Mouse (Mus musculus) liver, adult 2 months (tissue): ENCODE results near the gene Cttnbp2. TPM values are rescaled to one million over a fixed set of nuclear protein-coding genes. Genes with fewer than 3 reads are reported as not detected.

ENCODE experiments used
- DNase-seq: peaks from one replicate; pipeline ENCODE4 v3.0.0-alpha.2; 2011; ENCODE audit warnings: low read depth, low spot score; ENCODE audit errors: extremely low read depth
- H3K27ac ChIP-seq: fragments of 200-500 bp; replicated peaks from 2 replicates; pipeline ENCODE4 v1.5.1; 2012; ENCODE audit warnings: low read depth, mild to moderate bottlenecking, control low read depth, inconsistent platforms, low read length; ENCODE audit not compliant: insufficient read depth
- H3K27me3 ChIP-seq: fragments of 200-500 bp; 2 replicates; pipeline ENCODE4 v1.6.1; 2012; ENCODE audit warnings: mild to moderate bottlenecking, moderate library complexity, low read length, inconsistent platforms; ENCODE audit not compliant: control insufficient read depth, insufficient read depth
- H3K36me3 ChIP-seq: fragments of 200-500 bp; 2 replicates; pipeline ENCODE4 v1.6.1; 2012; ENCODE audit warnings: low read length, inconsistent platforms; ENCODE audit not compliant: control insufficient read depth, insufficient read depth
- H3K4me1 ChIP-seq: fragments of 200-500 bp; 2 replicates; pipeline ENCODE4 v1.6.1; 2011; ENCODE audit warnings: low read length; ENCODE audit not compliant: control insufficient read depth, insufficient read depth
- H3K4me3 ChIP-seq: fragments of 200-500 bp; 2 replicates; pipeline ENCODE4 v1.5.1; 2011; ENCODE audit warnings: low read depth, mild to moderate bottlenecking, control low read depth, low read length, moderate library complexity; ENCODE audit not compliant: insufficient read depth
- H3K79me2 ChIP-seq: fragments of 200-500 bp; 2 replicates; pipeline ENCODE4 v1.6.1; 2012; ENCODE audit warnings: inconsistent platforms, mild to moderate bottlenecking, low read length, moderate library complexity; ENCODE audit not compliant: control insufficient read depth, insufficient read depth
- H3K9ac ChIP-seq: fragments of 200-500 bp; 2 replicates; pipeline ENCODE4 v1.6.1; 2012; ENCODE audit warnings: low read depth, mild to moderate bottlenecking, control low read depth, inconsistent platforms, low read length
- CTCF ChIP-seq: fragments of 200-500 bp; IDR thresholded peaks from 2 replicates; pipeline ENCODE4 v1.5.1; 2011; ENCODE audit warnings: low read depth, low read length, control low read depth
- POLR2A ChIP-seq: fragments of 200-500 bp; IDR thresholded peaks from 2 replicates; pipeline ENCODE4 v1.6.1; 2011; ENCODE audit warnings: low read length, control low read depth; ENCODE audit not compliant: insufficient read depth; ENCODE audit errors: extremely low read depth
- WGBS: fragments of 180-500 bp; shearing (Covaris S2); methylation state at CpG from one replicate; pipeline ENCODE4 v1.1.7; 2018; 5-methylcytosine and 5-hydroxymethylcytosine counted together
- polyA plus RNA-seq: library from polyadenylated mRNA; depleted of rRNA; stranded (reverse); fragments of >200 nt; gene quantifications from 2 replicates; pipeline ENCODE4 v1.2.3, GENCODE M21; 2012
- total RNA-seq: library from RNA; depleted of rRNA; stranded (reverse); fragments of >200 nt; gene quantifications from 2 replicates; pipeline ENCODE4 v1.2.3, GENCODE M21; 2014

The Cttnbp2 gene
- total and polyA plus RNA-seq, 2 experiments, result 0.05 to 0.18 TPM

- no peaks in the 10 kb centered on the region for H3K36me3 ChIP-seq
- TF ChIP-seq POLR2A (no peak), CTCF (no peak)
- no peaks in the 10 kb centered on the region for H3K4me1 ChIP-seq
- no peak overlapping the region for H3K4me3 ChIP-seq
- DNase-seq, result no peak
- H3K27me3 ChIP-seq, result no peaks in the 10 kb centered on the region
- H3K9ac ChIP-seq, result no peak overlapping the region
- WGBS, result 85% methylated on average over 10 of the region's 10 CpGs
- no peak overlapping the region for H3K27ac ChIP-seq
- no peaks in the 10 kb centered on the region for H3K79me2 ChIP-seq
Measured at GRCm38 (mm10) chr6:18465626-18466025, 49.0 kb downstream of the Cttnbp2 start.

- no peaks in the 10 kb centered on the region for H3K79me2 ChIP-seq
- TF ChIP-seq CTCF, result no peak
- no peak for TF ChIP-seq POLR2A
- no peaks in the 10 kb centered on the region for H3K27me3 ChIP-seq
- no peak for DNase-seq
- H3K27ac ChIP-seq, result no peak overlapping the region
- H3K4me1 ChIP-seq, result no peaks in the 10 kb centered on the region
- H3K36me3 ChIP-seq, result no peaks in the 10 kb centered on the region
- 32% methylated on average over 1 of the region's 1 CpGs for WGBS
- no peak overlapping the region for H3K4me3 ChIP-seq
- H3K9ac ChIP-seq, result no peak overlapping the region
Measured at GRCm38 (mm10) chr6:18459657-18460056, 55.0 kb downstream of the Cttnbp2 start.

GRCm38 (mm10) chr6:18450551-18451193, 64.0 kb downstream of the Cttnbp2 start:
- no peak overlapping the region for H3K27ac ChIP-seq
- no peak overlapping the region for H3K9ac ChIP-seq
- H3K4me1 ChIP-seq, result no peaks in the 10 kb centered on the region
- 73% methylated on average over 5 of the region's 5 CpGs for WGBS
- DNase-seq, result no peak
- no peak for TF ChIP-seq POLR2A
- TF ChIP-seq CTCF, result no peak
- no peak overlapping the region for H3K4me3 ChIP-seq
- no peaks in the 10 kb centered on the region for H3K27me3 ChIP-seq
- no peaks in the 10 kb centered on the region for H3K79me2 ChIP-seq
- H3K36me3 ChIP-seq, result no peaks in the 10 kb centered on the region

GRCm38 (mm10) chr6:18448078-18448477, 66.6 kb downstream of the Cttnbp2 start:
- Histone ChIP-seq H3K27me3 (no peaks in the 10 kb centered on the region), H3K79me2 (no peaks in the 10 kb centered on the region), H3K9ac (no peak overlapping the region), H3K4me1 (no peaks in the 10 kb centered on the region), H3K27ac (no peak overlapping the region), H3K4me3 (no peak overlapping the region), H3K36me3 (no peaks in the 10 kb centered on the region)
- WGBS, result 86% methylated on average over 5 of the region's 5 CpGs
- no peak for DNase-seq
- TF ChIP-seq CTCF, result no peak
- no peak for TF ChIP-seq POLR2A

GRCm38 (mm10) chr6:18446917-18447316, 67.7 kb downstream of the Cttnbp2 start:
- Histone ChIP-seq H3K9ac (no peak overlapping the region), H3K36me3 (no peaks in the 10 kb centered on the region), H3K4me1 (no peaks in the 10 kb centered on the region), H3K79me2 (no peaks in the 10 kb centered on the region), H3K27ac (no peak overlapping the region), H3K4me3 (no peak overlapping the region), H3K27me3 (no peaks in the 10 kb centered on the region)
- 84% methylated on average over 7 of the region's 7 CpGs for WGBS
- TF ChIP-seq CTCF (no peak), POLR2A (no peak)
- DNase-seq, result no peak

GRCm38 (mm10) chr6:18446359-18446758, 68.3 kb downstream of the Cttnbp2 start:
- Histone ChIP-seq H3K79me2 (no peaks in the 10 kb centered on the region), H3K4me1 (no peaks in the 10 kb centered on the region), H3K27me3 (no peaks in the 10 kb centered on the region), H3K4me3 (no peak overlapping the region), H3K27ac (no peak overlapping the region), H3K9ac (no peak overlapping the region), H3K36me3 (no peaks in the 10 kb centered on the region)
- no peak for DNase-seq
- TF ChIP-seq CTCF, result no peak
- TF ChIP-seq POLR2A, result no peak
- WGBS, result 68% methylated on average over 3 of the region's 3 CpGs
